Mouse (Mus musculus): ENCODE data around the gene Mad2l2.
A peak's percentile ranks its signal among the peaks of the same experiment; 100 is the strongest.

DNA sequence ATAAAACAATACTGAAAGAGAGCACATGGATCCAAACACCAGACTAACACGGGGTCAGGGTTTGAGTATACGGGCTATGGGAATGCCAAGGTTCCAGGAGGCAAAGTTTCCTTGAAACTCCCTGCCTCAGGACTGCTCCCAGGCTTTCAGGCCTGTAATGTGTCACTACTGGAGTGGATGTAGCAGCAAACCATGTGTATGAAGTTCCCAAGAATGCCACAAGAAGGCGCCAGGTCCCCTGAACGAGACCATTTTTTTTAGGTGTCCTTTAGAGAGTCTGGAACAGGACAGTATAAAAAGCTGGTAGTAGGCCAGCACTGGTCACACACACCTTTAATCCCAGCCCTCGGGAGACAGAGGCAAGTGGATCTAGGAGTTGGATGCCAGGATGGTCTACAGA lies 36.0 kb upstream of the Mad2l2 start:
- TF ChIP-seq EP300 (IDR thresholded peaks at IDR 0.05; ENCODE audit: low read depth) (no peak), CTCF (IDR thresholded peaks at IDR 0.05; ENCODE audit: low read depth) (peak; percentile 24)

Data from liver, postnatal 0 days (tissue).